Mouse (Mus musculus): ENCODE data around the gene Mettl16.

Mettl16 gene

DNA sequence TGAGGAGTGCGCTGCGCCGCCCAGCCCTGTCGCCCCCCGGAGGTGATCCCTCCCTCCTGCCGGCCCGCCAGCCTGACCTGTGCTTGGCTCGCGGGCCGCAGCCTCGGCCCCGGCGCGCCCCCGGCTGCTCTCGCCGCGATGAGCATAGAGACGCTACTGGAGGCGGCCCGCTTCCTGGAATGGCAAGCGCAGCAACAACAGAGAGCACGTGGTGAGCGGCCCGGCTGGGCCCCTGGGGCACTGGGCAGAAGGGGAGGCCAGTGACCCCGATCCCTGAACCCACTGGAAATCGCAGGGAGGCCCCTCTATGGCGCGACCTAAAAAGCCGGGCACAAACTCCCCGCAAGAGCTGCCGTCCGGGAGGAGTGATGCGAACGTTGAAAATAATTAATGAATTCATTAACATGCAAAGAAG, 60.6 kb downstream of the Mettl16 start:
- peak; percentile 56 to 58 for DNase-seq (ENCODE audit: low spot score in 2 of 2)

DNA sequence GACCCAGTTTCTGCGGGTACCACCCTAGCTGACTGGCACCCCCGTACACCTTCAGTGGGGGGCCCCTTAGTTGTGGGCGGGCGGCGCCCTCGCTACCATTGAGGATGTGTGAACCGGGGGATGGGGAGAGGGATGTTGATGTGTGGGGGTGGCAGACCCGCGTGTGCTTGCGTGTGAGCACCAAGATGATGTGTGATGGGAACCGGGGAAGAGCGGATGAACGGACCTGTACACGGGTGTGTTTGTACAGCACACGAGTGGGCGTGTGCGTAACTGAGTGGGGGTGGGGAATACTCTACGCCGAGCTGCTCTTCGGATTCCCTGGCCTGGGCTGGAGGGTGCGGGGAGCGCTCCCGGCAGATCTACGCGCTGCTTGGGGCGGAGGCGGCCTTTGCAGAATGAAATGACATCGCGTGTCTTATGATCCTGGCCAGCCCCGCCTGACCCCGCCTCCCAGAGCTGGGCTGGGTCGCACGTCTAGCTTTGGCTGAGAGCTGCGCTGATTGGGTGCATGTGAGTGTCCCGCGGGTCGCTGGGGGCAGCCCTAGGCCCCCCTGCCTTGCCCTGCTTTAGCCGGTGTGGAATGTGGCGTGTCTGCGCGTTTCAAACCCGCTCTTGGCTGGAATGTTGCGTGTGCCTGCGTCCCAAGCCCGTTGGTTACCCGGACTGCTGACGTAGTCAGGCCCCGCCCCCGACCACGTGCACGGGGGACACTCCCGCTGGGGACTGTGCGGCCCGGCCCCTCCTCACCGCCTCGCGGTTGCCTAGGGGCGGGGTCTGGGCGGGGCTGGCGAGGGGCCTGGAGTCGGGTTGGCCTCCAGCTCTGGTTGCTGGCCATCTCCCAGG, 61.2 kb downstream of the Mettl16 start:
- DNase-seq (ENCODE audit: low spot score in 2 of 2), result peak; percentile 97 to 98

DNA sequence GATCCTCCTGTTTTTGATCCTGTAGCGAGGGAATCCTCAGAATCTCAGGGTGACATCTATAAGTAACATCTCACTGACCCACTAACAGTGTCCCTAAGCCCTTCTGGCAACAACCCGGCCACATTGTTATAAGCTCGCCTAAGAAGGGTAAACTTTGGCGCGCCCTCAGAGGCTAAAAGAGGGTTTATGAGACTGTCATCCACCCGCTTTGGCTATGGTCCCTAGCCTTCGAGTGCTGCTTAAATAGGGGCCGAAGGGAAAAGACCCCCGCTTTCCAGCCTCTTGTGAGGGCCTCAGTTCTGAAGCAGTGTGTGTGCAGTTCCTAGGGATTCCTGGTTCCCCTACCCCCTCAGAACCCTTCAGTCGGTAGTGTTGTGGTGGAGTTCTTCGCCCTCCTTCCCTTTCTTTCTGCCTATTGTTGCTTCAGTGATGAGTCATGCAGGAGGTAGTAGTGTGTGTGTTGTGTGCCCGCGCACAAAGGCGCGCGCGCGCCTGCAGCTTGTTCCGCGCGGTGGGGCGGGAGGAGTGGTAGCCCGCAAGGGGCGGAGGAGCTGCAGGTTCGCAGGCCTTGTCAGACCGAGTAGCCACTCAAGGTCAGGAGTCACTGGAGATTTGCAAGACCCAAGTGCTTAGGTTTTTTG, 62.0 kb downstream of the Mettl16 start:
- DNase-seq (ENCODE audit: low spot score in 2 of 2), result peak; percentile 65 to 74

DNA sequence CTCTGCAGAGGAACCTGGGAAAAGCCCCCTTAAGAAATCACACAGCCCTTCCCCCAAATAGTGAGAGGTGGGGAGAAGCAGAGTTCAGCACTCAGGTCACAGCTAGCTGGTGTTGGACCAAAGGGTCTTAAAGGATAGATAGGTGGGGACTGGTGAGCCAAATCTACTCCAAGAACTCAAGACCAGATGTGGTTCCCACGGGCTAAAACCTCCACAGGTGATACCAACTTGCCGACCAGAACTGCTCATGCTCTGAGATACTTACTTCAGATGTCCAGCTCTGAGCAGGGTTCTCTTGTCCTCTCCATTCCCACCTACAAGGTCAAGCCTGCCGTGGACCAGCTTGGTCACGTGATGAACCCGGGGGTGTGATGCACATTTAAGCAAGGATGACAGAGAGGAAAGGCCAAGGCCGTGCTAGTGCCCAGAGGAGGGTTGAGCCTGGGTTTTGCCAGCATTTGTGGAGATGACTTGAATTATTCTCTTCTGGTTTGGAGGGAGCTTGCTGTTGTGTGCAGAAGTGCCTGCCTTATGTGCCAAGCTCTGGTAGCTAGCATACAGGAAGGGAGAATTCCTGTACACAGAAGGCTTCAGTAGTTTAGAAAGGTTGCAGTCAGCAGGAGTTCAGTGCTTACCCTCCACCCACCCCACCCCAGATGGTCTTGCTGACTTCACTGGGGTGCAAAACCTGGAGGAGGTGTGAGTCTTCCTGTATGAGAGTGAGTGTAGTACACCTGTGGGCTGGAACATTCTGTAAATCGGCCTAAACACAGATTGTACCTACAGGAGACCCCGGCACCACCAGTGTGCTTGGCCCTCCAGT, 63.1 kb downstream of the Mettl16 start:
- no peak for DNase-seq (ENCODE audit: low spot score in 2 of 2)

DNA sequence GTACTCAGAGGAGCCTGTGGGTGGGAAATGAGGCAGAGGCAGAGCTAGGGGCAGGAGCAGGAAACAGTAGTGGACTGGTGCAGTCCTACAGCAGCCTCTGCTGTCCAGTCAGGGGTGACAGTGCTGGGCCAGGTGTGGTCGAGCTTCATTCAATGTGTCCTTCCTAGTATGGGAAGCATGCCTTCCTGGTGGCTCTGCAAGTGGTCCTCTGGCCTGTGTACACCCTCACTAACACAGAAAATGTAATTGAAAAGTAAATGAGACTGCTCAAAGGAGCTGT, 63.7 kb downstream of the Mettl16 start:
- no peak for DNase-seq (ENCODE audit: low spot score in 2 of 2)

DNA sequence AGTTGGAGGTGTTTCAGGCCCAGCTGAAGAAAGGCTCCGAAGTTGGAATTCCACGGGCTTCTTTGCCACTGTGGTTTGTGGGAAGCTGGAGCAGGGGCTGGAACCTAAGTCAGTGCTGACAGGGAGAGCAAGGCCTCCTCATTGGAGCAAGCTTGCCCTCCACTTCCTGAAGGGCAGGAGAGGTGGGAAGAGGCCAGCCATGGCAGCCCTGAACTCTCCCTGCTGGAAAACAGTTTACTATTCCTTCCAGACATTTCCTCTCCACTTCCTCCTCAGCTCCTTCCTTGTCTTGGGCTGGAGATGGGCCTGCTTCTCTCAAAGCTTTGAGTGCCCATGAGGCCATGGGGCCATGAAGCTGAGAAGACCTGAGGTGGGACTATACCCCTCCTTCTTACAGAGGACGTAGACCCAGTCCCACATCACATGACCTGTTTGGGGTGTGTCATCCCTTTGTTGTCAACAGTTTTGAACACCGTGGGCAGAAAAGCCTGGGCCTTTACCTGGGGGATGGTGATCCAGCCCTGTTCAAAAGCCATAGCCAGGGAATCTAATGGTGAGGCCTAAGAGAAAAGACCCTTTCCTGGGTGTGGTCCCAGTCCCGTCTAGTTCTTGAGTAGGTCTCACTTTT, 64.1 kb downstream of the Mettl16 start:
- no peak for DNase-seq (ENCODE audit: low spot score in 2 of 2)

DNA sequence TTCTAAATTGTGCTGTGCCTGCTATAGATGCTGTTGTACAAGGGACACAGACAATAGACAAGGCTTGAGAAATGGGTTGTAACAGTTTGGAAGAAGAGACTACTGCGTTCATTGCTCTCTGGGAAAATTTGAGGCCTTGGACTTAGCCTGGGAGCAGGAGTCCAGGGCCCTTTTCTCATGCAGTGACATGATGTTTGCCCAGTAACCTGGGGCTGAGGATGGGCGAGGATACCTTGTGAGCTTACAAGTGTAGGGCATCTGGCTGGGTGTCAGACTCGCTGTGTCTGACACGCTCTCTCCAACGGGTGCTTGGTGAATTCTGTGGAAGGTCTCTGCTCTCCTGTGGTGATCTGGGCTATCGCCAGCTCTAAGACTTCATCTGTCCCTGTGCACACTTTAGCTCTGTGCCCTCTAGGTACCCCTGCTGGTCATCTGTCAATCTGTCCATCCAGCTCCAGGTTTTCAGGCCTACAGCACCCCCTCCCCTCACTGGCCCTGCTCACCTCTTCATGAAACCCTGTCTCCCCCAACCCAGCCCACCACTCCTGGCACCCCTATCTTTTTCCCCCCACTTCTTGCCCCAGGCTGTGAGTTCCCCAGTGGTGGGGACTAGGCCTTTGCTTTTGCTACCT, 65.1 kb downstream of the Mettl16 start:
- DNase-seq (ENCODE audit: low spot score in 2 of 2), result no peak

DNA sequence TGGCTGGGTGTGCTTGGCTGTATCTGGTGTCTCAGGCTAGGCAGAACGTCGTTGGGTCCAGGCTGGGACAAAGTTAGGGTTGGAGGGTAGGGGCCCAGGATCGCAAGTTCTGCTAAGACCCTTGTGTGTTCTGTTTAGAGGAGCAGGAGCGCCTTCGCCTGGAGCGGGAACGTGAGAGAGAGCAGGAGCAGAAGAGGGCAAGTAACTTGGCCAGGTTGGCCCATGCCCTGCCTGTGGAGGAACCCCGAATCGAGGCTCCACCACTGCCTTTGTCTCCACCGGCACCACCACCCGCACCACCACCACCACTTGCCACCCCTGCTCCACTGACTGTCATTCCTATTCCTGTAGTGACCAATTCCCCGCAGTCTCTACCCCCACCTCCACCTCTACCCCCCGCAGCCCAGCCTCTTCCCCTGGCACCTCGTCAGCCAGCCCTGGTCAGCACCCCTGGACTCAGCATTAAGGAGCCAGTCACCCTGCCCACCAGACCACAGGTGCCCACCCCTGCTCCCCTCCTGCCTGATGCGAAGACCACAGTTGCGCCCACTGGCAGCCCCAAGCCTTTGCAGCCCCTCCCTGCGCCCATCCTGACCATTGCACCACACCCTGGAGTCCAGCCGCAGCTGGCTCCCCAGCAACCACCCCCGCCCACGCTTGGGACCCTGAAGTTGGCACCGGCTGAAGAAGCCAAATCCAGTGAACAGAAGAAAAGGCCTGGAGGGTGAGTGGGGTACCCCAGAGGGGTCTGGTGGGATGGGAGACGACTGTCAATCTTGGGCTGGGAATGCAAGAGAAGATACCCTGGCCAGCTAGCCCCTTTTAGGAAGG, 65.8 kb downstream of the Mettl16 start:
- DNase-seq (ENCODE audit: low spot score in 2 of 2), result no peak

DNA sequence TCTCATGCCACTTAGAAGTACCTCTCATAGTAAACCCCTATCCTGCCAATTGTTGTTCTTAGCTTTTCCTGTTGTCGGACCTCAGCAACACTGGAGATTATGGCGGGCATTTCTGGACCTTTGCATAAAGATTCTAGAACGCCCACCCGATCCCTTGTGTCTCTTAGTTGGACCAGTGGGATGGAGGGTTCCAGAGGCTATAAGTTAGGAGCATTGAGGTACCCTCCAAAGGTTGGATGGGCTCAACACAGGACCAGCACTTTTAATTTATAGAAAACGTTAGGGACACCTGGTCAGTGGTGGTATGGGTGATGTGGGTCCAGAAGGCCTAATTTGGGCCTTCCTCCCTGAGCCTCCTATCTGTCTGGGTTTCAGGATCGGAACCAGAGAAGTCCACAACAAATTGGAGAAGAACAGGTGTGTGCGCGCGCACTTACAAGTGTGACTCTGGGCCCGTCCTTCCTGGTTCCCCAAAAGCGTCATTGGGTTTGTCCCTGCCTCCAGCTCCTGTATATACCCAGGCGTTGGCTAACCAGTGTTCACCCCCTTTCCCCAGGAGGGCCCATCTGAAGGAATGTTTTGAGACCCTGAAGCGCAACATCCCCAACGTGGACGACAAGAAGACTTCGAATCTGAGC, 66.5 kb downstream of the Mettl16 start:
- DNase-seq (ENCODE audit: low spot score in 2 of 2), result no peak

DNA sequence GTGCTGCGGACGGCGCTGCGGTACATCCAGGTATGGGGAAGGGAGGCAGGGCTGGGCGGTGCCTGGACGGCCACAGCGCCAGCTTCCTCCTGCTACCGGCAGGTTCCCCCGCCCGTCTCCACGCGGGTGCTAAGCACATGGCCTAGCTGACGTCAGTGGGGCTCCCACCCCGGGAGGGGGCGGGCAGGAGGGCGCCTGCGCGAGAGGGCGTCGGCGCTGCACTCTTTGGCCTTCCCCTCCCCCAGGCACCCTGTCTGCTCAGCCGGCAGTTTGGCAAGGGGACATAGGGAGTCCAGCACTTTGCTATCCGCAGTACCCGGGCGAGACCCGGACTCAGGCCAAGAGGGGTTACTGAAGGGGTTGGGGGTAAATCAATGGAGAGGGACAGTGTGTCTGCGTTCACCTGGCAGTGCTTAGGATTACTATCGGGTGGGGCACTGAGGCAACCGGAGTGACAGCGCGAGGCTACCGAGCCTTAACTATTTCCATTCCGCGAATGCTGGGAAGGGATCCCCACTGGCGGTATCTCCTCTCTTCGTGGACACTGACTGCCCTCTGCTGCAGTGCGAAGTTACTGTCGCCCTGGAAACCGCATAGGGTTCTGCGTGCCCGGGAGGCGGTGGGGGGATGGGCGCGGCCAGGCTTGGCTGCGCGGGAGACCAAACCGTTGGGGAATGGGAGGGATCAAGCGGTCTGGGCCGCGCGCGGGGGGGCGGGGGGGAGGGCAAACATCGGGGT, 67.2 kb downstream of the Mettl16 start:
- DNase-seq (ENCODE audit: low spot score in 2 of 2), result peak; percentile 97 to 98

DNA sequence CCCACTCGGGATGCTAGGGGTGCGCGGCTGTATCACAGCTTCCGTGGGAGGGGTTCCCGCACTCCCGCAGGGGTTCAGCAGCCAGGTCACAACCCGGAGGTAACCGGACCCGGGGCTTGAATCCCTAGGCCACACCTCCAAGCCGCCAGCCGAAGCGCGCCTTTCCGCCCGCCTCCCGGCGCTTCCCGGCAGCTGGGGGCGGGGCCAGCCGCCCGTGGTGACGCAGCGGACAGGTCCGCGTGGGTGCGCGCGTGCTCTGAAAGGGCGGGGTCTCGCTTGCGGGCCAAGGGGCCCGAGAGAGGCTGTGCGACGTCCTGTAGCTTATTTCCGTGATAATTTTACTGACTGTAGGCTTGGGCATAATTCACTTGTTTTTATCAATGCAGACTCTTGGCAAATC, 67.8 kb downstream of the Mettl16 start:
- peak; percentile 95 to 96 for DNase-seq (ENCODE audit: low spot score in 2 of 2)

DNA sequence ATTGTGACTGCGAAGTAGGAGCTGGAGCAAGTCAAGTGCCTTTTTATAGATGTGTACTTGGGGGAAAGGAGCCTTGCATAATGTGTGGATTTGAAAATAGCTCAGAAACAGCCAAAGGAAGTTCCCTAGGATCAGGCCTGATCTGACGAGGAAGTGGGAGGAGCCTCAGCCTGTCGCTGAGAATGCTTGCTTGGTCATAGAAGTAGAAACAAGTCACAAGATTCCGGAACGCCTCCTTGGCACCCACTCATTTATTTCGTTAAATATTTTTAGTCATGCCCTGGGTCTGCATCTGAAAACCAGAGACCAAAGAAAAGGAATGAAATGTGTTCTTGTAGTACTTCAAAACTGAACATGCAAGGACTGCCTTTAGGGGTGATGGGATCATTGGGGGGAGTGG, 68.3 kb downstream of the Mettl16 start:
- DNase-seq (ENCODE audit: low spot score in 2 of 2), result peak; percentile 71 to 77

DNA sequence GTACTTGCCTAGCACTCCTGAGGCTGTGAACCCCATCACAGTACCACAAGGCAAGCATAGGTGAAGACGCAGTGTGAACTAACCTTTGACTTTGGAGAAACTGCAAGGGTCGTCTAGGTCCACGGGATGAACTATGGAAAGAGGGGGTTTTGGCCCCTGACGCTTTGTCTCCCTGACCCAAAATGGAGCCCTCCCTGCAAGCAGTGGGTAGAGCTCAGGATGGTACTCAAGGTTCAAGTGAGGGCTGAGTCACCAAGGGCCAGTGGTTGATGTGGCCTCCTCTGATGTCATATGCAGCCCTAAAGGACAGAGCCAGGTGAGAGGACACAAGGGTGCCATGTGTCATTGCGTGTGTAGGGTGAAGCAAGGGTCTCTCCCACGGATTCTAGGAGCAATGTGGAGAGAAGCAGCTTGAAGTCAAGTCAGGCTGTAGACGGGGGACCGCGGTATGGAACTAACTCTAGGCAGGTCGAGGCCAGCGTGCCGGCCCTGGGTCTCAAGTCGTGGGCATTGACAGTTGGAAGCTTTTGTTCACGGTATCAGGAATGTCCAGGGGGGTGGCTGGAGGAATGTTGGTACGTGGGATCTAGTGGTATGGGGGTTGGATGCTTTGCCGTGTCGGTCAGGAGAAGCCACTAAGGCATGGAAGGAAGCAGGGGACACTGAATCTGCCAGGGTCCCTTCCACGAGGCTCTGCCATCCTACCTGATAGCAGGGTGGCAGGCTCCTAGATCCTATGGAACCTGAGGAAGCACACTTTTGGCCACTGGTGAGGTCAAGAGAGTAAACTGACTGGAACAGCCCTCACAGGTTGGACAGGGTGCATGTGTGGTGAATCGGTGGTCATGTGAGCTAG, 69.5 kb downstream of the Mettl16 start:
- no peak for DNase-seq (ENCODE audit: low spot score in 2 of 2)

DNA sequence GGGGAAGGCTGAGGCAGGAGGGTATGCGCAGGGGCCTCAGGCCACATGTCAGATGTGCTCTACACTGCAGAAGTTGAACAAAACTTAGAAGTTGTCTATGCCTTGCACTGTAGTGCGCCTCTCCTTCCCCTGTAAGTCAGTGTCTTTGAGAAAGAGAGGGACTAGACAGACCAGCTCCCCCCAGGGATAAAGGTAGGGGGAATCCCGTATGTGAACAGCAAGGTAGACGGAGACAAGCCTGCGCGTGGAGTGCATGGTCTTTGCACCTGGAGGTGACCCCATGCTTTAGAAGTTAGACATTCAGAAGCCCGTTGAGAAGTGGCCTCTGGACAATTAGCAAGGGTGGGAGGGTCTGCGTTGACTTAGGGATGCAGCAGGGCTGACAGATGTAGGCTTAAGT, 70.1 kb downstream of the Mettl16 start:
- DNase-seq (ENCODE audit: low spot score in 2 of 2), result no peak

DNA sequence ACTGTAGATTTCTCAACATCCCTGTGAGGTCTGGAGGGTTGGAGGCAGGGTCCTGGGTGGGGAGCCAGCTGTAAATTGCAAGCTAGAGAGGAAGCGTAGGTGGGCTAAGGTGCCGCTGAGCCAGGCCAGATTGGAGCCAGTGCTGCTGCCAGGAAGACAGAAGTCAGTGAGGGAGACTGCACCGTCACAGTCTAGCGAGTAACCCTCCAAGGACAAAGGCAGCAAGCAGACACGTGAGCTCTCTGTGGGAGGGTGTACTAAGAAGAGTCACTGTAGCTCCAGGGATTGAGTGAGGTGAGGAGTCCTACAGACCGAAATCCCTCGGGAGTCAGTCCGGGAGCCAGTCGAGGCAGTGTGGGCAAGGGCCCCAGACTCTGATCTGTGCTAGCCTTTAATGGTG, 70.7 kb downstream of the Mettl16 start:
- DNase-seq (ENCODE audit: low spot score in 2 of 2), result no peak

DNA sequence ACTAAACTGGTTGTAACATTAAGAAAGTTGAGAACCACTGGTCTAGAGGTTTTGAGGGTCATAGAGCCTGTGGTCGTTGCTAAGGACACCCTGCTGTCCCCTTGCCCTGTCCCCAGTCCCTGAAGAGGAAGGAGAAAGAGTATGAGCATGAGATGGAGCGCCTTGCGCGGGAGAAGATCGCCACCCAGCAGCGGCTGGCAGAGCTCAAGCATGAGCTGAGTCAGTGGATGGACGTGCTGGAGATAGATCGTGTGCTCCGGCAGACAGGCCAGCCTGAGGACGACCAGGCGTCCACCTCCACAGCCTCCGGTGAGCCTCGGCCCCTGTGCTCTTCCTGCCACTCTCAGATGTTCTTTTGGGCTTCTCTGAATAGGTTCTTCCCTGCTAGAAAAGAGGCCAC, 71.4 kb downstream of the Mettl16 start:
- DNase-seq (ENCODE audit: low spot score in 2 of 2), result no peak

DNA sequence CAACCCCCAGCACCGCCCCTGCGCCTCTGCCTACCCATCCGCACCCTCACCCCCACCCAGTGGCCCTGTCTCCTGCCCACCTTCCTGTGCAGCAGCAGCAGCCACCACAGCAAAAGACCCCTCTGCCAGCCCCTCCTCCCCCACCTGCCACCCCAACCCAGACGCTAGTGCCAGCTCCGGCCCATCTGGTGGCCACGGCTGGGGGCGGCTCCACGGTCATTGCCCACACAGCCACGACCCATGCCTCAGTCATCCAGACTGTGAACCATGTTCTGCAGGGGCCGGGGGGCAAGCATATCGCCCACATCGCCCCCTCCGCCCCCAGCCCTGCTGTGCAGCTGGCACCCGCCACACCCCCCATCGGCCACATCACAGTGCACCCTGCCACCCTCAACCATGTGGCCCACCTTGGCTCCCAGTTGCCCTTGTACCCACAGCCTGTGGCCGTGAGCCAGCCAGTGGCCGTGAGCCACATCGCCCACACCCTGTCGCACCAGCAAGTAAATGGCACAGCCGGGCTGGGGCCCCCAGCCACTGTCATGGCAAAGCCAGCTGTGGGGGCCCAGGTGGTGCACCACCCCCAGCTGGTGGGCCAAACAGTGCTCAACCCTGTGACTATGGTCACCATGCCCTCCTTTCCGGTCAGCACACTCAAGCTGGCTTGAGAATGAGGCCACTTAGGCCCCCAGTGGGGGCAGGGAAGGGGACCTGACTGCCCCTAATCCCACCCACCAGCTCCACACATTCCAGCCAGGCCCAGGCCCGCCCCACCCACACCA, 72.2 kb downstream of the Mettl16 start:
- no peak for DNase-seq (ENCODE audit: low spot score in 2 of 2)

DNA sequence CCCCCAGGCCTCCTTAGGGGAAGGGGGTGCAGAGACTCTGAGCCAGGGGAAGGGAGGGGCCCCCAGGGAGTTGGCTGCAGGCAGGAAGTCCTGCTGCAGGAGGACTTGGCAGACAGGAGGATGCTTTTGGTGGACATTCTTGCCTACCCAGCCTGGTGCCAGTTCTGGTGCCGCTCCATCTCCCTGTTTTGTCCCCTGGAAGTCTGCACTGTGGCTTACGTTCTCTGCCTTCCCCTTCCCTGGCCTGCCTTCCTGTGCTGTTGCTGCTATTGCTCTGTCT, 72.7 kb downstream of the Mettl16 start:
- DNase-seq (ENCODE audit: low spot score in 2 of 2), result no peak
